Mouse (Mus musculus): ENCODE results near the gene 1810010D01Rik.

- TF ChIP-seq CTCF (IDR thresholded peaks at IDR 0.05; ENCODE audit: low read depth) (no peak), EP300 (IDR thresholded peaks at IDR 0.05; ENCODE audit: low read depth) (no peak)
These were observed 41.0 kb upstream of the 1810010D01Rik start for GRCm38 (mm10) chr7:145248911-145249310.

Measured in liver, postnatal 0 days (tissue).